Mouse (Mus musculus) cerebellum, postnatal 14 days (tissue): ENCODE results near the gene Rad51b.

Source experiments
- DNase-seq, 2 experiments: peaks; one replicate each; pipeline ENCODE4 v3.0.0; 2021; ENCODE audit warnings: mixed read lengths in 2 of 2

Rad51b gene

DNA sequence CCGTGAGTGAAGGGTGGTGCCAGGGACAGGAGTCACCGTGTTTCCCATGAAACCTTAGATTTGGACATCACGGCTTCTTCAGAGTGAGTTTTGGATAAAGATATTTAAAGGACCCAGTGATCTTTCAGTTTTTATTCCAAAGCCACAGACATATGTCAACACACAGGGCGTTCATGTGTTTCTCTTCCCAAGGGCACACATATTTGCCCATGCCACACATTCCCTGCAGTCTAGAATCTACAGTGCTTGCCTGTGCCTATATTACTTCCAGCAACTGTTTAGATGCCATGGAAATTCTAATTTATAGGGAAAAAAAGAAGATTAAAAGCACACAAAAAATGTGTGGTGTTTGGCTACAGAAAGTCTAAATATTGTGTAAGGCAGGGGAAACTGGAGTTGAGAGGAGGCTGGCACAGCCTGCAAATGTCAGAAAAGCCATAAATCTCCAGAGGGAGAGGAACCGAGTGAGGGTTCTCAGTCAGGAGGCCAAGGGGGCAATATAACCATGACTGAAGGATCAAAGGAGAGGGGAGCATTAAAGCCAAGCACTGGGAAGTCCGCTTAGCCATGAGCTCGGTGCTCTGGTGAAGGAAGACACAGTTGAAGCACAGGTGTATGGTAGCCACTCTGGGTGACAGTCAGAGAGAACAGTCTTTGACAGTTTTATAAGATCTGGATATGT, 367.0 kb downstream of the Rad51b start:
- no peak for DNase-seq

DNA sequence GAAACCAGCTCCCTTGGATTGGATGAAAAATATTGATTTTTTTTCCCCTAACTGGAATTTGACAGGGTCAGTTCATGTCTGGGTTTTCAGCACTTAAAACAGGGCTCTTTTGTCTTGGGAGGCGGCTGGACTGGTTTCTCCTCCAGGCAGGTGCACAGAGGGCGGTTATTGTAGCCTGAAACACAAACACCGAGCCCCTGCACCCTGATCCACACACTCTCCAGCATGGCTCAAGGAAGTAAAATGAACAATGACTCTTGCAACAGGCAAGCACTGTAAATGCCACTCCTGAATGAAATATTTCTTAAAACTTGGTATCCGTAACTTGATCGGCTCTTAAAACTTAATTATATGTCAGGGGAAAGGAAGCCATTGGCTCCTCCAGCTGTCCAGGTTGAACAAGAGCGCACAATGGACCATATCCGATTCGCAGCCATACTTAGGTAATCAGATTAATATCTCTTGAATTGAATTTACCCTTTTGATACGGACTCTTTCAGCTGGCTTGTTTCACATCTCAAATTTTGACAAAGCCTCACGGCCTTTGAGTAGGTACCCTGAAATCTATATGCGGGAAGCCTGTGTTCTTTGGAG, 377.9 kb downstream of the Rad51b start:
- no peak for DNase-seq

DNA sequence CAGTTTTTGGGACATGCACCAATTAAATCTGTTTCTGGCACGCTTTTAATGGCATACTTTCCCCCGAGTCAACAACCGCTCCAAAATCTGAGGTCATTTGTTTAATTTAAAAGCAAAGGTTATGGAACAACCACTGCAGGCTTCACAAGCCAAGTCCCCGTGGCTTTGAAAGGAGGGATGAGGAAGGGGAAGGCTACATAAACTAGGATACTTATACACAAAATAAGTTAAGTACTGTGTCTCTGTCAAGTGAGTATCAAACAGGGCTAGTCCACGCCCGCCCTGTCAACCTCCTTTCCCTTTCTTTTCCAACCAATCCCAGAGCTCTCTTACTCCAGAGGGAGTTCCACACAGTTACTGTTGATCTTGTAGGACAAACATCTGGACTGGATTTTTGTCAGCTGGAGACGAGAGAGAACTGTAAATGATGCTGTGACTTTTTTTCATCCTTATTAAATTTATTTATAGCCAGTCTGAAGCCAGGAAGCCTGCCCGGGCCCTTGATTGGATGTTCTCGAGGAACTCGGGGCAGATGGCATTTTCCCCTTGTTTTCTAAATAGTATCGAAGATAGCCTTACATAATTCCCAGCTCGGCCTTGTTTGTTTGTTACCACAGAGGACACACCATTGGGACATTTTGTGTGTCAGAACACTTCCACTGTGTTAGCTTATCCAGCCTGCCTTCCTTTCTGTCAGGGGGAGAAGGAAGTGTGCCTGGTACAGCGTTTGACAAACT, 378.5 kb downstream of the Rad51b start:
- DNase-seq, result no peak

DNA sequence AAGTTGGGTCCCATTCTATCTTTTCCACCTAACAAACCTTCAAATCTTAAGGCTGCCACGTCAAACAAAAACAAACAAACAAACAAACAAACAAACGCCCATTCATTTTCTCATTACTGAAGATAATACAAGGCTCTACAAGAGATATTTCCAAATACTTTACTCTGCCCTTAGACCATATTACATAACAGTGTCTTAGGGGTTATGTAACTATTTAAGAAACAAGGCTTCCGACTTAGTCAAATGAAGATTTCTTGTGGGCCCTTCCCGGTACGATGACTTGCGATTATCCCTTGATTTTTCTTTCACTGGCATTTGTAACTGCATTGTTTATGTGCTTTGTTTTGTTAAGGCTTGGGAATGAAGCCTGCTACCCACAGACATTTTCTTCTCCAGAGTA, 379.2 kb downstream of the Rad51b start:
- no peak for DNase-seq

DNA sequence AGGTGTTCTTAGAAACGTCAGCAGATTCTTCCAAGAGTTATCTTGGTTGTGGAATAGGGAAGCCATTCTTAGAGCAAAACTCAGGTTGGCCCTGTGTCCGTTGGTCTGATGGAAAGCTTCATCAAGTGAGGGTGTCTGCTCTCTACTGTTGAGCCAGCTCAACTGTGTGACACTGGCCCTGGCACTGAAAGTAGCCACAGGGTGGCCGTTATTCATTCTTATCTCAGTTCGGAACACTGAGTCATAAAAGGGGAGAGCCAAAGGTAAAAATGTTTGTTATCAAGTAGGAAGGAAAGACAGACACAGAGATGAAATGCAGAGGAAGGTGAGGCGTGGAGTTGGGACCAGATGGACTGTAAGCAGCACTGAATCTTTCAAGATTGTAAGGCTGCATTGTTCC, 379.8 kb downstream of the Rad51b start:
- DNase-seq, result no peak

DNA sequence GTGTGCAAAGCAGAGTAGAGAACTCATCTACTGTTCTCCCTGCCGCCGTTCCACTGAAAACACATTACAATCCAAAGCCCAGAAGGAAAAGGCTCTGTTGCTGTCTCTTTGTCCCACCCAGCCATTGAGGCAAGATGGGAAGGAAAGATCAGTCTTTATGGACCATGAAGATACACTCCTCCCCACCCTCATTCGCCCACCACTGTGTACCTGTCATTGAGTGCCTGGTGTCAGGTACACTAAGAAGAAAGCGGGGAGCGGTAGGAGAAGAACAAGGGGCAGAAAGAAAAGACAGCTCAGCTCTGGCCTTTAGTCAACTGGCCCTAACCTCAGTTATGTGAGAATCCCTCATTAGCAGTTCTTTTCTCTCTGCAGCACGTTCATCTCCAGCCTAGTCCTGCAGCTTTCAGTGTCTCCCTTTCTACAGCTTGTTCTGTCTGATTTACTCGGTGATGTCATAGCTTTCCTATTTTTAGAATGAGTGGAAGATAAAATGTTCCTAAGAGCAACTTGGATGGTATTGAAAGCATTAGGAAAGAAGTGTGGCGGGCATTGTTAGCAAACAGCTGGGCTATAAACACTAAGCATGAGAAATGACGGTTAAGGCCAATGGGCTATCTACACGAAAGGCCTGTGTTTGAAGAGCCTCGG, 382.3 kb downstream of the Rad51b start:
- DNase-seq, result no peak

DNA sequence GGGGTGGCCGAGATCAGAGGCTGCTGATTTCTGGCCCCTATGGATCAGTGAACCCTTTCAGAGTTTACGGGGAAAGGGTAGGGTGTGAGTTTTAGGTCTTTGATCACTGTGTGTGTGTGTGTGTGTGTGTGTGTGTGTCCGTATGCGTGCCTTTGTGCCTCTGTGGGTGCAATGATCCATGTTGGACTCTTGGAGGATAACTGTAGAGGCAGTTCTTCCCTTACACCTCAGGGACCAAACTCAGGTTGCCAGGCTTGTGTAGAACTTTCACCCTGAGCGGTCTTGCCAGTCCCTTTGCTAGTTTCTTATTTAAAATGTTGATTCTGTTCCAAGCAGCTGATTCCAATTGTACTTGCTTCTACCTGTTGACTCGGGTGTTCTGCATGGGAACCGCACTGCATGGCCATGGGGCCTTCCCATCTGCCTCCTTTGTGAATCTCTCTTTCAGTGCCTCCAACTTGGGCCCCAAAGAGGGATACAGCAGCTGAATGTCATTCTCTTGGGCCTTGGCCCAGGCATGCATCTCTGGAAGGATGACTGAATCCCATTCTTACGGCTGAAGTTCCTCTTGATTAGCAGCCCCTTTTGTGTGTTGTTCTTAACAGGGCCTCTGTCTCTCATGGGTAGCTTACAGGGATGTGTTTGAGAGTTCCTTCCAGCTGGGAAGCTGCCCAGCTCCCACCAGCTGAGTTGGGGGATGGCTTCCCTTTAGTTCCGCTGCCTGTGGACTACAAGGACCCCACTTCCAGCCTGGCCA, 383.0 kb downstream of the Rad51b start:
- DNase-seq, result peak; percentile 56 to 58

DNA sequence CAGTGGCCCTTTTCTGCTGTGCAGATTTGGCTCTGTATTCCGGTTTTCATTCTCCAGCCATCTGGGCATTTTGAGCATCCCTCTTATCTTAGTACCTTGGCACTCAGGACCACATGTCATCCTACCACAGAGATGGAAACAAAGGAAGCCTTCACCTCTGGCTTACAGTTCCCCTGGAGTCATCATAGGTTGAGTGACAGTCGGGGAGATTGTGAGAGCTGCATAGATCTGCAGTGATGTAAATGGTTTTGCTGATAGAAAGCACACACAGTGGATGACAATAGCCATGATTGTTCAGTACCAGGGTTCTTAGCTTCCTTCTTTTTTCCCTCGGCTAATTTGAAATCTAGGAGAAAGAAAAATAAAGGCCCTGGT, 383.6 kb downstream of the Rad51b start:
- DNase-seq, result no peak

DNA sequence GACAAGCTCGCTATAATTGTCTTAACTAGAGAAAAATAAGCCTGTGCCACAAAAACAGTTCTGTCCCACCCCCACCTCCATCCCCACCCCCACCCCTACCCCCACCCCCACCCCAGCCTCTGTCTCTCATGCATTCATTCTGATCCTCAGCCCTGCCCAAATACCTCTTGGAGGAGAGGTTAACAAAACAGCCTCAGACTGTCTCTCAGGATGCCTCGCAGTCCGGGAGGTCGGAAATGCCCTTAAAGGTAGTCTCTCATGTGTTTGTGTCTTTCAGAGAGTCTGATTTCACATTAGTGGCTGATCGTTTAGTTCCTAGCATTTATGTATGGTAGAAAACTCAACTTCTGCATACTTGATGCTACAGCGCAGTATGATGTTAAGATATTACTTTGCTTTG, 384.5 kb downstream of the Rad51b start:
- no peak for DNase-seq

DNA sequence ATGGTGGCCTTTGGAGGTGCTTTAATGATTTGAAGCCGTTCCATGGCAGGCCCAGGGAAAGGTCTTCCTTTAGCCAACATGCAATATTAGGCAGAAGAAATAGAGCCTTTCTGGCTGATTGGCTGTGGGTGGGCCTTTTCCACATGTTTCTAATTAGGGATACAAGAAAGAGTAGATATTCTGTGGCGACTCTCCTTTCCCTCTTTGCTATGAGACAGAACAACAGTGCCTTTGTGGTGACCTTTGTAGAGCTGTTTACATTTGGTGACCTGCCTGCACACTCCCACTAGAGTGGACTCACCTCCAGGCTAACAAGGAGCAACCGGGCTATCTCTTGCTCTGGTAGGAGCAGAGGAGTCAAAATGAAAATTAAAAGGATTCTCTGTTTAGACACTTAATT, 386.3 kb downstream of the Rad51b start:
- no peak for DNase-seq

DNA sequence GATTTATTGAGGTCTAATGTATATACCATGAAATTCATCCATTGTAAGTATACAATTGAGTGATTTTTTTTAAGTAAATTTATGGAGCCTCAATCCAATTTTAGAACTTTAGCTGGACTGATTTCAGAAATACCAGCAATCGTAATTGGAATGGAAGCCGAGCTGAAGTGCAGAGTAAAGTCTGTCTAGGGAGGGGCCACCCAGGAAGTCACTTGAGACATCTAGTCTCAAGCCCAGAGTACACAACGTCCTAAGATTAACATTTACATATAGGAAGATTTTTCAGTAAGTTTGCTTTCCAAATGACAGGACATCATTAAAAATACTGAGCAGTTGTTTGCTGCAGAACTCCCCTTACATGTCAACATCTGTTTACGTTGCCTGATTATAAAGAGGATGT, 386.7 kb downstream of the Rad51b start:
- DNase-seq, result no peak

DNA sequence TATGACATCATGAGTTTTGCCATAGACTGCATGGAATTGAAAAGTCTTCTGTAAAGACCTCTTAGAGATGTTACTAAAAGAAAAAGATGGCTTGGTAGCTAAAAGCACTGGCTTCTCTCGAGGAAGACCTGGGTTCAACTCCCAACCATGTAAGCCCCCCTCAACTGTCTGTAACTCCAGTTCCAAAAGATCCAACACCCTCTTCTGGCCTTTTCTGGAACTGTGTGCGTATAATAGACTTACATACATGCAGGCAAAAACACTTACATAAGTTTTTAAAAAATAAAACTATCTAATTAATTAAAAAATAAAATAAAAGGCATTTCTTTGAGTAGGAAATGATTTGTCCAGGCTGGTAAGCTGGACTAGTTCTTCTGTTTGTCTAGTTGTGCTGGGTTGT, 387.3 kb downstream of the Rad51b start:
- no peak for DNase-seq

DNA sequence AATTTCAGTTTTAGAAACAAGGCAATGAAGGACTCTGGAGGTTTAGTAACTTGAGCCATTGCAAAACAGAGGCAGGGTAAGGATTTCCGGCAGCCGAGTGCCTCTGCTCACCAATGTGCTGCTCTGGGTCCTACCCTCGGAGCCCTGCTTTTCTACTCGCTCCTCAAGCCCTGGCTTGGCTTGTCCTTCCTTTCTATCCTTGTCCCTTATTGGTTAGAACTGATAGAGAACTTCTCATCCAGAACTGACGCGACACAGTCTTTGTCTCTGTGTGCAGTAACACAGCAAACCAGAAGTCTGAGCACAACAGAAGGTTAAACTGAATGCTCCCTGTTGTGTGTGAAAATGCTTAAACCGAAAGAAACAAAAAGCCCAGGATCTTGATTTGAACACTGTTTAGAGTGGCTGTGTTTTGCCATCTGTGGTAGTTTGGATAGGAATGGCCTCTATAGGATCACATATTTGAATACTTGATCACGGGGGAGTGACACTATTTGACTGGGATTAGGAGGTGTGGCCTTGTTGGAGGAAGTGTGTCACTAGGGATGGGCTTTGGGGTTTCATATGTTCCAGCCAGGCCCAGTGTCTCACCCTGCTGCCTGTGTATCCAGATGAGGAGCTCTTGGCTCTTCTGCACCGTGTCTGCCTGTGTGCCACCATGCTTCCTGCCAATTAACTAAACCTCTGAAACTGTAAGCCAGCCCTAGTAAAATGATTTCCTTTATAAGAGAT, 389.7 kb downstream of the Rad51b start:
- no peak for DNase-seq

DNA sequence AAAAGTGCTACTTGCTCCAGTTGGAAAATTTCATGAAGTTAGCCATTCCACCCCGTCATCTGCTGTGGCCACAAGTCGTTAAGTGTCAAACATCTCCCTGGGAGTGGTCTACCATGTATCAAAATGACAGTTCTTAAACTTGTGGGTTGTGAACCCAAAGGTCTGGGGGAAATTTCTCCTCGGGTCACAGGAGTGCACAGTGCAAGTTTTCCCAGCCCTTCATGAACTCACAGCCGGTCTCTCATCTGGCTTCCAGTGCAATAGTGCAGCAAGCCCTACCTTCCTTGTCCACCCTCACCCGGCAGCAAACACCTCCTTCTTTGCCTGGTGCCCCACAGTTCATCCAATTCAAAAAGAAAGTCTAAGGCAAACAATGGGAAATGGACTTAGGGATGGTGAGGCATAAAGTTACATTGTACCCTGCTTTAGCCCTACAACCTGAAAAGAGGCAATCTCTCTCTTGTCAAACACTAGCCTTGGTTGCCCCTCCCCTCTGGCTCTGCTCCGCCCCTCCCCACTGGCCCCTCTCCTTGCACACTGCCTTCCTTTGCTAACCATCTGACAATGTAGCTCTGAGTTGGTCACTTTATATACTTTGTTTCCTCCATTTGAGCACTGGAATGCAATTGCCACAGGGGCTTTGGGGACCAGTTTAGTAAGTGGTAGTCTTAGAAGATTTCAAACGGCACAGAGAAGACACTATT, 390.8 kb downstream of the Rad51b start:
- DNase-seq, result no peak

DNA sequence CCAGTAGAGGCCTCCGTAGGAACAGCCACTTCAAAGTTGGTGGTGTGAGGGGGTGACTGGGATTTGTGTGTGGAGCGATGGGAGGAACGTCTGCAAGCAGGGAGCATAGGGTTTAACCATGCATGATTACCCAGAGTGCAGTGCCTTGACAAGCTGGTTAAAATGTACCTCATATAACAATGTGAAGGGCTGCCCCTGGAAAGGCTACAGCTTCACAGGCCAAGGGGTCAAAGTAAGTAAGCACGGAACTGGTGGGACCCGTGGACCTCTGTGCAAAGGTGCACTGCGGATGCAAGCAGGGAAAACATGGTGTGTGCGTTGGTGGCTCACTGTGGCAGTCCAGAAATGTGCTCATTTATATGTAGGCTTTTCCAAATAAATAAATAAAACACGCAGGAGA, 392.2 kb downstream of the Rad51b start:
- no peak for DNase-seq

DNA sequence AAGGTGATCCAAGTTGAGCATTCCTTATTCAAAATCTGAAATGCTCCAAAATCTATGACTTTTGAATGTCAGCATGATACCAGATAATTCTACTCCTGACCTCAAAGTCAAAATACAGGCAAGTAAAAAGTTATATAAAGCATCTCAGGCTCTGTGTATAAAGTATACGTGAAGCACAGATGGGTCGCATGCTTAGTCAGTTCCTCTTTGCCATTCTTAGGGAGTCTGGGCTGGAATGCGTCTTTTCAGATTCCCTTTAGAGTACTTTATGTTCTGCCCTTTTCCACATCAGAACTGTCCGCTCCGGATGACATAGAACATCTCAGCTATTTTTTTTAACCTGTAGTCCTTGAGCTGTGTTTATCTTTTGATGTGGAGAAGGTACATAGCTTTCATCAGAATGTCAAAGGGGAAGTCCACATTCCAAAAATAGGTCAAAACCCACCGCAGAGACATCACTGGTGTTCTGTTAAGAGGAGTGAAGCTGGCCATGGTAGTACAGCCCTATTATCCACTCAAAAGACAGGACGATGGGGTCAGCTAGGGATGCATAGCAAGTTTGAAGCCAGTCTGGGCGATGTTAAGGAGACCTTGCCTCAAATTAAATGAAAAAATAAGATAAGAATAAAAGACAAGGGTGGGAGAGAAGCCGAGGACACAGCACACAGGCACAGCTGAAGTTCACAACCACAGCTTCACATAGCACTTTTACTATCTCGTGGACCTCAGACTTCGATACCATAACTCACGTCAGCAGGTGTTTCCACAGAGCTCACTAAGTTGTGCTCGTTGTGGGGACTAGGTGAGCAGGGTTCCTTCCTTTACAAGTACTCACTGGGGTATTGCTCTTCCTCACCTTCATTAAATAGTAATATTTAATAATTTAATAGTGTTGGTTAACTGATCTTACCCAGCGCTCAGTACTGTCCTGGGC, 395.1 kb downstream of the Rad51b start:
- DNase-seq, result no peak

DNA sequence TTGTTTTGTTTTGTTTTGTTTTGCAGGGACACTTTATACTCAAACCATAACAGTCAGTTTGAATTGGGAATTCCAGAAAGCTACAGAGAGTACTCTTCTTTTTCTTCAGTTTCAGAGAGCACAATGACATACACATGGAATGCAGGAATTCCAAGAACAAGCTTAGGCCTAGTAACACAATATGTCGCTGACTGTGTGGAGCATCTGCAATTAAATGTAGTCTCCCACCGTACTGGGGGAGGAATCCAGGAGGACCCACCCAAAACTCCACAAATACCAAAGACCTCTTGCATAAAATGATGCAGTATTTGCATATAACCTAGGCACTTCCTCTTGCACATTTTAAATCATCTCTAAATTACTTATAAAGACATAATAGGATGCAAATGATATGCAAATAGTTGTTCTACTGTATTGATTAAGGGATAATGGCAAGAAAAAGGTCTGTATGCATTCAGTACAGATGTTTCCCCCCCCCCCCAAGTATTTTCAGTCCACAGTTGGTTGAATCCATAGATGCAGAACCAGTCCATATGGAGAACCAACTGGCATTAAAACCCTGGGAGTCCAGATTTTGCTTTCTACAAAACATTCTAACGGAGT, 398.9 kb downstream of the Rad51b start:
- no peak for DNase-seq

DNA sequence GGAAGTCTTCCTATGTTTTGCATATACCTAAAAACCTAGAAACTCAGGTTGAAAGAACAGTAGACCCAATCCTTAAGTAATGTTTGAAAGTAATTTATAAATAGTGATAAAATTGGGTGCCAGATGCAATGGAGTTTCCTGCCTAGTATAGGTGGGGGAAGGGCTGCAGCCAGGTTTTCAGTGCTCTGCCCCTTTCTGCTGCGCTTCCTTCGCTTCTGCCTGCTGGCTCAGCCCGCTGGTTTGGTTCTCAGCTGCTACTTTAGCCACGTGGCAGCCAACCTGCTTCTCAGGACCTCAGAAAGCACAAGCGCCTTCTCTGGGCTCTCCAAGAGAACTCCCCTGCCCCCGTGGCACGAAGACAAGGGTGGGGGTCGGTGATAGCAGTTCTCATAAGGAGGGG, 406.5 kb downstream of the Rad51b start:
- DNase-seq, result no peak

DNA sequence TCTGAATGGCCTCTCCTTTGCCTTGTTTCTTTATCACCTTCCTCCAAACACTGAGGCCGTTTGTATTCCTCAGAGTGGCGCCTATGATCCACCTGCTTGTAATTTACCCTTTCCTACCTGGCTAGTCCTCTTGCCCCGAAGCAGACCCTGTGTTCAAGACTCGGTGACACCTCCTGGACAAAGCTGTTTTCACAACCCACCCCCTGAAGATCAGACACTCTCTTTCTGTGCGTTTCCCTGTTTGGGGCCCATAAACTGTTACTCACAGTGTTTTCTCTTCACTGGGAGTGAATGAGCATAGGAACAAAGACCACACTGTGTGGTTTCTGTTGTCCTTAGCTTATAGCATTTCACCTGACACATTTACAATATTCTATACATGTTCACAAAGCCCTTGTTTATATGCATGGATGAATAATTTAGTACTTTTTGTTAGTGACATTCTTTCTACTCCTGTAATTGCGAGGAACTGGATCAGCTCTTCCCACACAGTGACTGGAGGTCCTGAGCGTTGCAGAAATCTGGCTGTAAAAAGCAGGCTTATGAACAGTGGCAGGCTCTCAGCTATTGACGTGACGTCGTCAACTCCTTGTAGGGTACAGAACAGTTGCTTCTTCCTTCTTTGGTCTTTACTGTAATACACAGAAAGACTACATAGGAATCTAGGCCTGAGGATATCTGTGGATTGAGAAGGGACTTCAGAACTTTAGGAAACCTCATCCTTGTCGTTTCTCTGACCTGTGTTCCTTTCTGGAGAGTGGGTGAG, 408.6 kb downstream of the Rad51b start:
- no peak for DNase-seq
